Mouse (Mus musculus): ENCODE measurements around the gene Braf.

The Braf gene

DNA sequence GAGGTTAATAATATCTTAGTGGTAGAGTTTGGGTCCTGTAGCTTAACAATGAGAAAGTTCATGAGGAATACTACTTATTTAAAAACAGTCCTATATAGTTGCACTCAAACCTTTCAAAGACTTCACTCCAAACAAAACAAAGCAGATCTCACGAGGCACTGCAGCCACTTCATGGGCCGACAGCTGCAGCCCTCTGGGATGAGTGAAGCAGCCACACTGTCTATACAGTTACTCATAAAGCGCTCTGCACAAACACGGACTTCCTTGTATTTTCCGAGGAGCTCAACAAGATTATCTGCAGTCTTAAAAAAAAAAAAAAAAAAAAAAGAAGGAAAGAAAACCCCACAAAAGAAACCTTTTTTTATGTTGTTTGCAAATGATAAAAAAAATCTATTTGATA is 117.9 kb downstream of the Braf start:
- no peak for DNase-seq (ENCODE audit: low spot score in 2 of 2)

DNA sequence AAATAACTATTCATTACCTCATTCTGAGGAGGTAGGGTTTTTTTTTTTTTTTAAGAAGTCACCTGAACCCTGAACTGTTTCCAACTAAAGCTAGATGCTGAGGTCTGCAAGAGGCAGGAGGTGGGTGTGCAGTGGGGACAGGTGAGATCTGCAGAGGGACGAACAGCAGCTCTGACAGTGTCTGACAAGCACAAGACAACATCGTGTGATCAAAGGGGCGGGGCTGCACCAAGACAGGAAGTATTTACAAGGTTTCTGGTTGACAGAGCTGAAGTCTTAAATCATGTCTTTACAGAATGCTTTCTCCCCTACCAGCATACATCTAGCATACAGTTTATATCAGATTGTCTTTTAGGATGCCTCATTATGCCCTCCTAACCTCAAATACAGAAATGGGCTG is 118.4 kb downstream of the Braf start:
- no peak for DNase-seq (ENCODE audit: low spot score in 2 of 2)

DNA sequence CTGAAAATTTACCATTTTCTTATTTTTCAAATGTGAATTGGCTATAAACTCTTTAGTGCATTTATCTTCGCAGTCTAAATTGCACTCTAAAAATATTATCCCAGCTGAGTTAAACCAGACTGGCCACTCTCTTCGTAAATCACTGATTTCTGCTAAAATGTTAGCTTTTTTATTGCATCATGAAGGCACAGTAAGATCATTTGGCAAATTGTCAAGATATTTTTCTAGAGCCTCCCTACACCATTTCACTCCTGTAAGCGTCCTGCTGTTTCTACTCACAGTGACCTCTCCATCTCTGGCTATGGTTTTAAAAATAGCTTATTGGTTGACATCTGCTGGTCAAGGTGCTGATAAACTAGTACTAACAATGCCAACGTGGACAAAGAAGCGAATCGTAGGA is 119.2 kb downstream of the Braf start:
- DNase-seq (ENCODE audit: low spot score in 2 of 2): no peak

DNA sequence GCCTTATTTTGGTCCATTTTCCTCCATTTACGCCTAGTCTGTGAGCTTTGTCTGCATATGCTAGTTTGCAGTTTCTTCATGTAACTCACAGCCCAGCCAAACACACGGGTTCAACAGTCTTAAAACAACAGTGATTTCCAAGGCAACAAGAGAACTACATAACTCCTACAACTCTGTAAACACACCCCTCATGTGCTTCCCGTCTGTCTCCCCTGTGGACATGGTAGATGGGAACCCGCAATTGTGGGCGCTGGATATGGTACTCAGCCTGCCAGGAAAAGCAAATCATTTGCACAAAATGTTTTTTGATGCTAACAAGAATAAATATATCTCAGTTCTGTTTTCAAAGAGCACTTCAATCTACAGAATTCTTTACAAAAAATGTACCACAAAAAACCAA is 120.7 kb downstream of the Braf start:
- DNase-seq (ENCODE audit: low spot score in 2 of 2): no peak

- DNase-seq (ENCODE audit: low spot score in 2 of 2): no peak
Measured at GRCm38 (mm10) chr6:39601828-39602227, 123.4 kb downstream of the Braf start.

- DNase-seq (ENCODE audit: low spot score in 2 of 2): no peak
Measured at GRCm38 (mm10) chr6:39600851-39601250, 124.4 kb downstream of the Braf start.

DNA sequence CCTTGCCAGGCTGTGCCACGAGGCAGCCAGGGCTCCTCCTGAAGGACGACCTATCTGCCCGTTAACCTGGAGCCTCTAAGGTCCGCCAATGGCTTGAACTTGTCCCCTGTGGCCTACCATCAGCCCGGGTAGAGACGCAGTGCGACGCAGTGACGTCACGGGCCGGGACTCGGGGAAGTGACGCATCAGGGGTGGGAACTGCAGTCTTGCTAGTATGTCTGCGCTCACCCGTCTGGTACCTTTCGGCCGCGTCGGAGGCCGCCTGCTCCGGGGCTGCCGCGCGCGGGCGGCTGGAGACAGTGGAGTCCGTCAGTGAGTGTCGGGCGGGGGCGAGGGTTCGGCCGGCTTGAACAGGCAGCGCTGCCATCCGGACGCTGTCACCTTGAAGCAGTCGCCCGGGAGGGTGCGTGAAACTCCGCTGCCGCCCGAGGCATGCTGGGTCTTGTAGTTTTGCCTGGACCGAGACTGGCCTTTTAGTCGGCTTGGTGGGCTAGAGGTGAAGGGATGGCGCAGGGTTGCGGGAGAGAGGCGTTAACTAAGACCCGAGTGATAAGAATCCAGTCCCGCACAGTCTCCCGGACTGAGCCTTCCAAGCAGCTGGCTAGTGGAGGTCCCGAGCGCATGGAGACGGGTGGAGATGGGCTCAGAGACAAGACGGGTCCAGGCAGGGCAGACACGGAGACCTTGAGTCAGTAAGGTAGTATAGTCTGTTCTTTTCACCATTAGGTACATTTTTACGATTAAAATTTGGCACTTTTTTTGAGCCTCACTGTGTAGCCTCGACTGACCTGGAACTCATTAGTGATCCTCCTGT is 132.7 kb downstream of the Braf start, which contains the start of gene Ndufb2:
Ndufb2 (plus strand) TSS at position 174 of the 814 bp plus-strand sequence.
- peak; percentile 89 to 95 for DNase-seq (ENCODE audit: low spot score in 2 of 2)

- DNase-seq (ENCODE audit: low spot score in 2 of 2): no peak
Measured at GRCm38 (mm10) chr6:39591481-39591880, 133.8 kb downstream of the Braf start.

DNA sequence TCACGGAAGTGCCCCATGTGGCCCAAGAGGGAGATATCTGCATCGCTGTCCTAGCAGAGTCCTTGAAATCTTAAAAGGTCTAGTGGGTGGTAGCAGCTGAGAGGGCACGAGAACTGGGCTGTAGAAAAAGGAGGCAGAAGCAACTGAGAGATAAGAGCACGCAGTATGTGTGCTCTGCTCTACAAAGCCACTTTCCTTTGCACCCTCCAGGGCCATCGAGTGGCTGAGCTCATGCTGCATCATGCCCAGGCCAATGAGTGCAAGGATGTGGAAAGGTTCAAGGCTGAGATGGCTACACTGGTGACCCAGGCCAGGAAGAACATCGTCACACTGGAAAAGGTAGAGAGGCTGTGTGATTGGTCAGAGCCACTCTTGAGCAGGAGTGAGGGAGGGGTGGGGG is 139.7 kb downstream of the Braf start, which contains the start of gene Gm42420:
Gm42420 (plus strand) TSS at position 237 of the 400 bp plus-strand sequence.
- DNase-seq (ENCODE audit: low spot score in 2 of 2): no peak

- DNase-seq (ENCODE audit: low spot score in 2 of 2): peak in 1 of 2 experiments; percentile 26
Measured at GRCm38 (mm10) chr6:39581087-39581784, 144.0 kb downstream of the Braf start.

- DNase-seq (ENCODE audit: low spot score in 2 of 2): no peak
Measured at GRCm38 (mm10) chr6:39580558-39580957, 144.7 kb downstream of the Braf start.

- DNase-seq (ENCODE audit: low spot score in 2 of 2): no peak
Measured at GRCm38 (mm10) chr6:39579552-39579951, 145.7 kb downstream of the Braf start.

- no peak for DNase-seq (ENCODE audit: low spot score in 2 of 2)
Measured at GRCm38 (mm10) chr6:39574951-39575350, 150.3 kb downstream of the Braf start.

DNA sequence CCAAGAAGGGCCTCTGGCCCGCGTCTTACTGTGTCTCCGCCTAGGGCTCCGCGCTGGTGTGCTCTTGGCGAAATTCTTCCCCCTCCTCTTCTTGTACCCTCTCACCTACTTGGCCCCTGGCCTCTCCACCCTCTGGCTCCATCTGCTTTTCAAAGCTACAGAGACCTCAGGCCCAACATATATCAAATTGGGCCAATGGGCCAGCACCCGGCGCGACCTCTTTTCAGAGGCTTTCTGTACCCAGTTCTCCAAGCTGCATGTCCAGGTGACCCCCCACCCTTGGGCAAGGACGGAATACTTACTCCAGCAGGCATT is 150.8 kb downstream of the Braf start:
- no peak for DNase-seq (ENCODE audit: low spot score in 2 of 2)

DNA sequence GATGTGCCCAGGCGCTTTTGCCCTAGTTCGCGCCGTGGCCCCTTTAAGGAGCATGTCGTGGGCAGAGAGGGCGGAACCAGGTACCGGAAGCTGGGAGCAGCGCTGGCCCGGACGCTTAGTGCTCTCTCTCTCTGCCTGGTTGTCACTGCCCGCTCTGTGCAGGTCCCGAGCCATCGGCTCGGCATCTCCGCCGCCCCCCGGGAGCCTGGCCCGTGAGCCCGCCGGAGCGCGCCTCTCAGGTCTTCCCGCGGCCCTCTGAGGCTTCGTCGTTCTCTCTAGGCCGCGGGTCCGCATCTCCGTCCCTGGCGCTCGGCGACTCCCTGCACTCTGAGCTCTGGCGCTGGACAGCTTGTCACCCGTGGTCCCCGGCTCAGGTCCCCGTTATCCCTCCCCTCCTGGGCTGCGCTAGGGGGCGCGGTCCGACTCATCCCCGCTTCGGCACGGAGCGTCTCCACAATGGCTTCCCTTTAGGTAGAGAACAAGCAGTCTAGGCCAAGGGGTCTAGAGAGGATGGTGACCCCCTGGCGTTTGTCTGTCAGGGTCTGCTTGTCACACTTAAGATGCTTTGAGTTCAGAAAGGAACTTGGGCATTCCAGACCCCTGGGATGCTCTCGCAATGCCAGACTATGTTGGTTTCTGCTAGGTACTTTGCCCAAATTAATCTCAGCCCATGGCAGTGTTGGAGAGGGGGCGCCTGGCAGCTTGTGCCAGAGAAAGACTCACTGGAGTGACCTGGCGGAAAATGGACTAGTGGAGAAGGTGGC is 151.3 kb downstream of the Braf start, which contains the start of gene Adck2:
Adck2 (plus strand) TSS at position 83 of the 764 bp plus-strand sequence.
- DNase-seq (ENCODE audit: low spot score in 2 of 2): peak; percentile 75 to 86

DNA sequence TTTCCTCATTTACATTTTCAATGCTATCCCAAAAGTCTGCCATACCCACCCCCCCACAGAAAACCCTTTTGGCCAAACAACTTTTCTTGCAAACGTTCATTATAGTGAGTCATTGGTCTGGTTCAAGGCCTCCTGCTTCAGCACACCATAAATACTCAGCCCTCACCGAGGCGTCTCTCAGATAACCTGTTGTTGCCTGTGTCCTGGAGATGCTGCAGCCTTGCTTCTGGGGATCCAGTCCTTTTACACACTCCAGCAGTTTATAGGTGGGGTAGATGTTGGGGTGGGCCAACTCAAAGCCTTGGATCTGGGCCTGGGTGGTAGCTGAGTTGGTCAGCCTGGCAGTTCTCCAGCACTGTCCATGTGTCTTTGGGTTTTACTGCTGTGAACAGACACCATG is 154.8 kb downstream of the Braf start:
- no peak for DNase-seq (ENCODE audit: low spot score in 2 of 2)

- no peak for DNase-seq (ENCODE audit: low spot score in 2 of 2)
Measured at GRCm38 (mm10) chr6:39567528-39567927, 157.7 kb downstream of the Braf start.

GRCm38 (mm10) chr6:39562166-39563015 is 162.9 kb downstream of the Braf start:
- DNase-seq (ENCODE audit: low spot score in 2 of 2): peak; percentile 70 to 79

- DNase-seq (ENCODE audit: low spot score in 2 of 2): no peak
Measured at GRCm38 (mm10) chr6:39559276-39559939, 165.9 kb downstream of the Braf start.

GRCm38 (mm10) chr6:39557723-39558261 is 167.5 kb downstream of the Braf start, which contains the start of gene Dennd2a:
Gene Dennd2a, minus strand, starts transcription at chr6:39557867.
- DNase-seq (ENCODE audit: low spot score in 2 of 2): peak in 1 of 2 experiments; percentile 66

Data from spleen, postnatal 4 days (tissue).